Mouse (Mus musculus) embryo, embryonic 11 days (tissue): ENCODE data around the gene Aqp11.

Source experiments
- DNase-seq: peaks from one replicate; pipeline ENCODE4 v3.0.0-alpha.2; 2015

Aqp11 gene

DNA sequence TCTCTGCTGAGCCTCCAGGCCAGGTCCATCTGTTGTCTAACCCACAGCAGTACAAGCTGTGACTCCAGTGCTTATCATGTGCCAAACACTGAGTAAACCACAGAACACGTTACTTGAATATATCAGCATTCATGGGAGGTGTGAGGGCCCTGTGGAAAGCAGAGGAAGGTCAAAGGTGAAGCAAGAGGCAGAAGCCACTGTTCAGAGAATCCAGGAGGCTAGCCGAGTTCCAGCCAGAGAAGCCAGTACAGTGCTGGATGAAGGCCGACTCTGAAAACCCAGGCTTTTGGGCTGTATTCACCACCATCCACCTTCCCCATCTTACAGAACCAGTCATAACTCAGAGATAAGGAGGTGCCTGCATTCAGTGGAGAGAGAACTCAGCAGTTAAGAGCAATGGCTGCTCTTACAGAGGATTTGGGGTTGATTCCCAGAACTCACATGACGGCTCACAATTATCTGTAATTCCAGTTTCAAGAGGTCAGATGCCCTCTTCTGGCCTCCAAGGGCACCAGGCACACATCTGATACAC lies 9.2 kb upstream of the Aqp11 start:
- DNase-seq = no peak

DNA sequence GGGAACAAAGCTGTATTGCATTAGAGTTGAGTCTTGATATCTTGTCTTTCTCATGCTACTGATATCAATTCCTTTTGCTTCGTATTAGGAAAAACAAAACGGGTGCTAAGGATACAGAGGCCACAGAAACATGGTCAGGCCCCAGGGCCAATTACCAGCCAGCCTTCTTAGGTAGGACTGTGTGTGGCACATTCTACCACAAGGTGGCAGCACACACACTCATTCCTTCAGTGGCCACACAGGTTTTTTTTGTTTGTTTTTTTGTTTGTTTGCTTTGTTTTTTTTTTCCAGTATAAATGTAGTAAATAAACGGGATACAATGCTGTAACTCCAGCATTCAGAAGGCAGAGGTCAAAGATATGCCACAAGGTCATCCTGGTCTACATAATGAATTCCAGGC lies 7.2 kb upstream of the Aqp11 start:
- DNase-seq = peak; percentile 79

DNA sequence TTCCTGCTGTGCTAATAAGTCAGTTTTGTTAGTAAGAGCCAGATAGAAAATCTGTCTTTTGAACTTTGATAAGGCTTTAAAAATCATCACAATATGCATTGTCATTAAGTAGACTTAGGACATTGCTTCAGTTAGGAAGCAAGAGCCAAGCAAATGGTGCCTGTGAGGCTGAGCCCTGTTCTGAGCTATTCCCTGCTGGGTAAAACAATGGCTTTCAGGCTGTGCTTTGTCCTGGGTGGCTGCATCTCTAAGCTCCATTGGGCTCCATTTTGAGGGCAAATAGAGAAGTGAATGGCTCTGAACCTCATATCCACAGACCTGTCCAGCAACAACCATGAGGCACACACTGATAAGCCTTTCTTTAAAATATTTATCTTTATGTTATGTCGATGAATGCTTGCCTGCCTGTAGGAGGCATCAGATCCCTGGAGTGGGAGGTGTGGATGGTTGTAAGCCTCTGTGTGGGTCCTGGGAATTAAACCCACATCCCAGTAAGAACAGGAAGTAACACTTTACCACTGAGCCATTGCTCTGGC lies 3.7 kb upstream of the Aqp11 start:
- no peak for DNase-seq

DNA sequence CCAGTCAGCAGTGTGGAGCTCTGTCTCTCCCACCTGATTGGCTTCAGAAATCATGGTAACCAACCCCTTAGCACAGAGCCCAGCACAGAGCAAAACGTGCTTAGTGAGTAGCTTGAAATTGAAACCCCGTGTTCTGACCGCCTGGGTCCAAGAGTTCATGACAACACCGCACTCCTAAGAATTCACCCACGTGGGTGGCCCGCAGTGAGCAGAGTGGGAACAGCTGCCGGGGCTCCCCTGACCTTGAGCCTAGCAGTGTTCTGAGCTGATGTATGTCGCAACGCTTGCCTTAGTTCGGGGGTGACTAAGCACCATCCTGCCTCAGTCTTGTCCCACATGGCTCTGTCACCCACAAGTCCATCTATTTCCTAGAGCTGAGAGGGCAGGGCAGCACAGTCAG lies 2.9 kb upstream of the Aqp11 start:
- DNase-seq = peak; percentile 36

DNA sequence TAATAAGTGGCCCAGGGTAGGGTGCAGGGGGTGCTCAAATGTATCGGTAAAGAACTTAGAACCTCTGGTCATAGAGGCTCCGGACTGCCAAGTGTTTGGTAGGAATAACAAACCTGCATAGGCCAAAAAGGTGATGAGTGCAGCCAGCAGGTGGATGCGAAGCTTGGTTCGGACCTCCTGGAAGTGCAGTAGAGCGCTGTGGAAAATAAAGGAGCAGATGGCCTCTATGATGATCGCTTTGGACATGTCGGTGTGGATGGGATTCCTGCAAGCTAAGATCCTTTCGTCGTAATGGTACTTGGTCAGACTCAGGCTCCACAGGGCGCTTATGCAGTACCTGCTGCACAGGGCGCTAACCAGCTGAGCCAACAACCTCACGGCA lies 842 bp downstream of the Aqp11 start:
- no peak for DNase-seq

DNA sequence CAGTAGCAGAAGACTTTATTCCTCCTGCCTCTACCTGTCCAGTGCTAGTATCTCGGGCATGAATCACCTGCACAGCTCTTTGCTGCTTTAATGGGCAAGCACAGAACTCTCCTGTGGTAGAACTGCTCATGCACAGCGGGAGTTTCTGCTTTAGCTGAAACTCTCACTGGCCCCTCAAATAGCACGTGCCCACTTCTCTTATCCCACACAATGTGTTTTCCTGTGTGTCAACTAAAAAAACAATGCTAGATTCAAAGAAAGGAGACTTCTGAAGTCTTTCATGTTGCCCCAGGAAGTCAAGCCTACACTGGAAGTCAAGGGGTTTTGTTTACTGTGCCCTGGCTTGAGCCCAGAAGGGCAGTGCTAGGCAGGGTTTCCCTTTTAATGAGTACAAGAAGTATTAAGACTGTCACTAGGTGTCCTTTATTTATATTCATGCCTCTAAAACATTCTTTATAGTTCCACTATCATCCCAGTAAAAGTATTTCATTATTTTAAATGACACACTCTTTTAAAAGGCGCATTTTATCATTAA lies 2.1 kb downstream of the Aqp11 start:
- no peak for DNase-seq

DNA sequence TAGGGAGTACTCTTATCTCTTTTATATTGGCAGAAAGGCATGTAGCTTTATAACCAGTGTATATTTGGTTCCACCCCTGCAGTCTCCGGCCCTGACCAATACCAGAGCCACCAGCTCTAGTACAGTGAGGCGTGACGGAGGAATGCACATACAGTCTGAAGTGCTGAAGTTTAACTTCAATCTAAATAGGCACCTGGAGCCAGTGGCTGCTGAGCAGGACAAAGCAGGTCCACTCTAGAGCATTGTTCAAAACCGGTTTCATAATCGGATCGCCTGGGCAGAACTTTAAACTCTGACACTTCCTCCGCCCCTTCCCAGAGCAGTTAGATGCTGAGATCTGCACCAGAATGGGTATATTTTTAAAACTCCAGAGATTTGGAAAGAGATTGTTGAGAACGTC lies 3.1 kb downstream of the Aqp11 start:
- DNase-seq = no peak

DNA sequence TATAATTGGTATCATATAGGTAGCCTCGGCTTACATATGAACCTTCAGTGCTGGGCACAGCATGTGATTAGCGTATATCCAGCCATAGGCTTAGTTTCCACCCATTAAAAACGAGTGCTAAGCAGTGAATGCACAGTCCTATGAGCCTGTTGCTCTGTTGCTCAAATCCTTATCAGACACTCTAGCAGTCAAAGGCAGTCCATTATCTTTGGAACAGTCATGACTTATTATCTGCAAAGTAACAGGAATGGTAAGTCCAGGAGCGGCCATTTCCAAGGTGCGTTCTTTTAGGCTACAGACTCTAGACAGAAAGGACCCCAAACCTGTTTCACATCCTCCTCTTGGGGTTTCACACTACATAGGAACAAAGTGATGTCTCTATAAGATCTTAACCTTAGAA lies 4.5 kb downstream of the Aqp11 start:
- no peak for DNase-seq

DNA sequence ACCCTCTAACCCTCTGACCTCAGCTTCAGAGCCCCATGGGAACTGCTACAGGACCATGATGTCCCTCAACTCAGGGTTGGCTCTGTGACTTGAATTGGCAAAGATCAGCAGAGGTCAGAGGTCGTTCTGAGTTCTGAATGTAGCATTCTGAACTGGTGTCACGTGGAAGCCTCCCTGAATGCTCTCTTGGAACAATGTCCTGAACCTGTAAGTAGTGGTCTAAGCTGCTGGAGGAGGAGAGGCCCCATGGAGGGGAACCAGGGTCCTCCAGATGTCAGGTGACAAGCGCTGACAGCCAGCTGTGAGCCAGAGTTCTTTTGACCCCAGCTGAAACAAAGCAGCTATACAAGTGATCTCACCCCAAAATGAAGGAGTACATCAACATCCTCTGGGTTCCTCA lies 7.7 kb downstream of the Aqp11 start:
- DNase-seq = peak; percentile 34

DNA sequence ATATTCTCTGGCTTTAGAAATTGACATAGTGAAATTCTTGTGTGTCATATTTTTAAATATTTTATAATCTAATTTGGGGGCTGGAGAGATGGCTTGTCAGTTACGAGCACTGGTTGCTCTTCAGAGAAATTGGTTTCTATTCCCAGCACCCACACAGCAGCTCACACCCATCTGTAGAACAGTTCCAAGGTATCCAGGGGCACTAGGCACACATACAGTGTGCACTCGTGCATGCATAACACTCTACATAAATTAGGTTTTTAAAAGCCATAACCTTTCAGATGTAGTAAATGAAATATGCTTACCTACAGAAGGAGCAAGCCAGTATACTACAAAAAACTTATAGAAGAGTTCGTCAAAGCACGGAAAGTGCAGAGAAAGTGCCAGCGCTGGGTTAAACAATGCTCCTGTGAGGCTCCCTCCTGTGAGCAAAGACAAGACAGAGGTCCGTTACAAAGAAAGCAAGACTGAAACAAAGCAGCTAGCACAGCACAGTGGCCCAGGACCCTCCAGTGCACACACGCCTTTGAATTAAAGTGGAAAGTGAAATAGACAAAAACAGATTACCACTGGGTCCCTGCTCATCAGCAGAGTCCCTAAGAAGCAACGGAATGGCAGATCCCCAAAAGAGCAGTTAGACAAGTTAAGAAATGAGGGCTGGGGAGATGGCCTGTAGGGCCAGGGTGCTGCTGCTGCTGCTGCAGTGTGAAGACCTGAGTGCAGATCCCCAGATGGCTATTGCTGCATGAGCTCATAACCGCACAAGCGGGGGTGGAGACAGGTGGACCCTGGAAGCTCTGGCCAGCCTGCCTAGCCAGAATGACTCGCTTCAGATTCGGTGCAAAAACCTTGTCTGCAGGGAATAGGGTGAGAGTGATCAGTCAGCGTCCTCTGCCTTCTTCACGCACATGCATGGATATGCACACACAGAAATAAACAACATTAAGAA lies 9.1 kb downstream of the Aqp11 start:
- peak; percentile 14 for DNase-seq

DNA sequence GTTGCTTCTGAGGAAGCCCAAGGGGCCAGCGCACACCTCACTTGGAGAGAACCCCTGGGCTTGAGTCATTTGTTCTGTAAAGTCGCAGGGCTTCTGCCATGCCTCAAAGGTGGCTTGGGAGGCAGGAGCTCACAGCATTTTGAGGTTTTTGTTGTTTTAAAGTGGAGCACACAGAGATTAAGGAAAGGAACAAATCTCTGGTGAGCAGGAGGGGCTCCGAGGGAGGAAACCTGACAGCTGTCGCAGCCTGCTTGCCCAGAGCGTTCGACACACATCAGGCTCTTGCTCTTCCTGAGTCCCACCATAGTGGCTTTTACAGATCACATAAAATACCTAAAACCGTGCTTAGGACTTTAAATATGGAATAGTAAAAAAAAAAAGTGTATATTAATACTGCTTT lies 11.3 kb downstream of the Aqp11 start:
- DNase-seq = no peak

DNA sequence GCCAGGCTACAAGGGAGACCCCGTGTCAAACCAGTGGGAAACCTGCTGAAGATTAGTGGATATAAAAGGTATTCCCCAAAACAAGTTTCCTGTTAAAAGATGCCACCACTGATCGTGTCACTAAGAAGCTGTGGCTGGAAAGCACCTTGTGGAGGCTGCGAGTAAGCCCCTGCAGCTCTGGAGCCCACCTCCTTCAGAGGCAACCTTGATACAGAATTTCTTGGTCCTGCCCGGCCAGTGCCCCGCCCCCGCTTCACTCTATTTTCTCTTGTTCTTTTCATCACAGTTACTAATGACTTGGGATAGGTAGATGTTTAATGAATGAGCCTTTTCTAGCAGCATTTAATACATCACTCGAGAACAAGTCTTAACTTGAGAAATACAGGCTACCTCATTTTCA lies 12.0 kb downstream of the Aqp11 start:
- DNase-seq = no peak

DNA sequence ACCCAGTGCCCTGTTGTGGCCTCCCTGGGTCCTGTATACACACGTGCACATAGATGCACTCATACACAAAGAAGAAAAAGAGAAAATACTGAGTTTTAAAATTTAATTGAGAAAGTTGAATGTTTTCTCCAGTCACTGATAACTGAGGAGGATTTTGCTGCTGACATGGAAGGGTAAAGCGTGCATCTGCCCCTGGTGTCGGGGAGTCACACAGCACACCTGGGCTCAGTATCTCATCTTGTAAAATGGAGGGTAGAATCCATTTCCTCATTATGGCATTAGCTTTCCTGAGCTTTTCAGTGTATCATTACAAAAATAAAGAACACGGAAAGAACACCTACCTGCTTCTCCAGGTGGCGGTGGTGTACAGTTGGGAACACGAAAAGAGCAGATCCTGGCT lies 12.7 kb downstream of the Aqp11 start:
- no peak for DNase-seq

DNA sequence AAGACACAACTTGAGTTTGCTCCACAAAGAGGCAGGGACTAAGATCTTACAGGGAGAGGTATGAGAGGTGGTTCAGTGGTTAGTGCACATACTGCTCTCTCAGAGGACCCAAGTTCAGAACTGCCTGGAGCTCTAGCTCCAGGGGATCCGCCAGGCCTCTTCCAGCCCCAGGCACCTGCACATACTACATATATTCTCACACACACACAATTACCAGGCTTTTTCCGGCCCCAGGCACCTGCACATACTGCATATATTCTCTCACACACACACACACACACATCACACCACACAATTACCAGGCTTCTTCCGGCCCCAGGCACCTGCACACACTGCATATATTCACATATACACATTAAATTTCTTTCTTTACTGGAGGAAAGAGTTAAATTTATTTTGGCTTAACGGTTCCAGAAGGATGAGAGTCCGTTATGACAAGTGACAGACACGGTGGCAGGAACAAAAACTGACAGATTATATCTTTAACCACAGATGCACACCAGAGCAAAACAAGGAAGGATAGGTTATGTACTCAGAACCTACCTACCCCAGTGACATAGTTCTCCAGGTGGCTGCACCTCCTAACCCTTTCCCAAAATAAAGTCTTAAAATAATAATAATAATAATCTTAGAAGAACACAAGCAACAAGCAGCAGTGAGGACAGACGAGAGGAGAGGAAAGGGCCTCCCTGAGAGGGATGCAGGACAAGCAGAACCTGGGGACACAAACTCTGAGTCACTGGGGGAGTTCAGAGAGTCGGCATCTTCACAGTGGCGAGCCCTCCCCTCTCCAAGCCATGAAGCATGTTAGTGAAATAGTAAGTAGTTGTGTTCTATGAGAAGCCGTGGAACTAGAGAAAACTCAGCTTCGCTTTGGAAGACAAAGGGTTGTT lies 14.2 kb downstream of the Aqp11 start:
- DNase-seq = no peak

DNA sequence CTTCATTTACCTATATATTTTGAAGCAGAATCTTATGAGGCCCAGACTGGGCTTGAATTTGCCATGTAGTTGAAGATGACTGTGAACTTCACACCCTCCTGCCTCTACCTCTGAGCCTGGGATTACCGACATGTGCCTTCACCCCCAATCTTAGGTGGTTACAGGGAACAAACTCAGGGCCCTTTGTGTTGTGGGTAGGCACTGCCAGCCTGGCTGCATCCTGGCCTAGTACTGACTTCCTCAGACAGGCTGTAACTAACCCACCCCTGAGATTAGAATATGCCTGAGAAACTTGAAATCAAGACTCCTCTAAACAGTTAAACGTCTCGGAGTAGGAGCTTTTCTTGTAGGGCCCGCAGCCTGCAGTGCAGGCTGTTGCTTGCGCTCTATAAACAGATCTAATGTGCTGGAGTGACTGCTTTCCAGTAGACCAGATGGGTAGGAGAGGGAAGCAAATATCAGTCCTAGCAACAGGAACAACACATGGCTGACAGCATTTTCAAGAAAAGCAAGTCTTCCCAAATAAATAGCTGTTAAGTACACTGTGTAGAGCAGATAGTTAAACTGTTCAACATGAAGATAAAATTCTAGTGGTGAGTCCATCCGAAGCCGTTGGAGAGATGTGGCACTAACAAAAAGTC lies 15.7 kb downstream of the Aqp11 start:
- no peak for DNase-seq

DNA sequence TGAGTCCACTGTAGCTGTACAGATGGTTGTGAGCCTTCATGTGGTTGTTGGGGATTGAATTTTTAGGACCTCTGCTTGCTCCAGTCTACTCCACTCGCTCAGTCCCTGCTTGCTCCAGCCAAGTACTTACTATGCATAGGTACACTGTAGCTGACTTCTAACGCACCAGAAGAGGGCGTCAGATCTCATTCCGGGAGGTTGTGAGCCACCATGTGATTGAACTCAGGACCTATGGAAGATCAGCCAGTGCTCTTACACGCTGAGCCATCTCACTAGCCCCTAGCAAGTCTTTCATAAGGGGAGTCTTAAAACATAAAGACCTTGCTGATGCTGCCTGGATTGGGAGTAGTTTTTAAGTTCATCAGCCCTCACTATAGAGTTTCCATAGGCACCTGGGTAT lies 18.0 kb downstream of the Aqp11 start:
- no peak for DNase-seq

DNA sequence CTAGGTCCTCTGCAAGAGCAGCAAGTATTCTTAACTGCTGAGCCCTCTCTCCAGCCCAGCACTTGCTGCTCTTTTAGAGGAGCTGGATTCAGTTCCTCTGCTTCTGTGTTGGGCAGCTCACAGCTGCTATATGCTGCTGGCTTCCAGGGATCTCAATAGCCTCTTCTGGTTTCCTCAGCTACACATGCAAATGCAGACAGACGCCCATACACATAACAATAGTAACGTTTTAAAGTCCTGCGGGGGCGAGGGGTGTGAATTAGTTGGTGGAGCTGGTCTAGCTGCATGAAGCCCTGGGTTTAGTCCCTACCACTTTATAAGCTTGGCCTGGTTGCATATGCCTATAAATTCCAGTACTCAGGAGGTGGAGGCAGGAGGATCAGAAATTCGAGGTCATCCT lies 19.0 kb downstream of the Aqp11 start:
- DNase-seq = no peak

DNA sequence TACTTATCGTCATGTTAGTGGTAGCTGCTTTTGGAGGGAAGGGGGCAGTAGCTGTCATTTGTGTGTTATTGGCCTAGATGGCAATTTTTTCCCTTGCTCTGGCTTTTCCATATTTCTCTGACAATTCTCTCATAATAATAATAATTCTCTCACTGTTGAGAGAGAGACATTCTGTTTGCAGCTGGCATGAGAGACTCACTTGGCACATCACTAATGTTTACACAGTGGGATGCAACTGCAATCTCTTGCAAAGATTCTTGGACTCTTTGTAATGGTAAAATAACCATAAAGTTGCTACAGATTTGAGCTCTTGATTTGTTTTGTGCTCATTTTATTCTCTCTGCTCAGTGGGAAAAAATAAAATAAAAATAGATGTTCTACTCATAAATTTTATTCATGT lies 20.8 kb downstream of the Aqp11 start:
- DNase-seq = no peak

DNA sequence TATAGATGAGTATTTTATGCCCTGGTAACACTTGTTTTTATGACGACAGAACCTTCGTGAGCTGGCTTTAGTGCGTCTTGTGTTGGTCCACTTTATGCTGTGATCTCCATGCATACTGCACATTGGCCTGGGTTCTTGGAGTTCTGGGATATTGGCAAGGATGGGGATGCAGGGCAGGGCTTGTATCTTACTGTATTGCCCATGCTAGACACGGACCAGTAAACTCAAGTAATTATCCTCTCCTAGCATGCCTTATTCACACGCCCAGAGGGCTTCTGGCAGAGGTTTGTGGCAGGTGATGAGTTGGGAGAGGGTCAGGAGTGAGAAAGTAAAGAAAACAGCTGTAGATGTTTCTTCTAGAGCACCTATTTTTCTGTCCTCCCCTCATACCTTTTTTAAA lies 23.4 kb downstream of the Aqp11 start:
- no peak for DNase-seq

DNA sequence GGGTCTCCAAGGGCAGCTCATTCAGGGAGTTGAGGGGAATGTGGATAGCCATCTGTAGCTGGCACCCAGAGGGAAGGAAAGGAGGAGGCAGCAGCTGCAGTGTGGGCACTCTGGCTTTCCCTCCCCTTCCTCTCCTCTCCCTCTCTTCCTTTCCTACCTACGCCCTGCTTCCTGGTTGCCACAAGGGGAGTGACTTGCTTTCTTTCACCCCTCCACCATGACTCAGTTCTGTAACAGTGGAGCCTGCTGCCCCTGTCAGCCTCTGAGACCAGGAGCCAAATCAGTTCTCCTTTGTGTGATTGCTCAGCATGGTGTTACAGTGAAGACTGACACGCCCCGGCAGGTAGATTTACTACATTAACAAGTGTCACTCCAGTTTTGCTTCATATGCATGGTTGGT lies 28.9 kb downstream of the Aqp11 start:
- DNase-seq = no peak

DNA sequence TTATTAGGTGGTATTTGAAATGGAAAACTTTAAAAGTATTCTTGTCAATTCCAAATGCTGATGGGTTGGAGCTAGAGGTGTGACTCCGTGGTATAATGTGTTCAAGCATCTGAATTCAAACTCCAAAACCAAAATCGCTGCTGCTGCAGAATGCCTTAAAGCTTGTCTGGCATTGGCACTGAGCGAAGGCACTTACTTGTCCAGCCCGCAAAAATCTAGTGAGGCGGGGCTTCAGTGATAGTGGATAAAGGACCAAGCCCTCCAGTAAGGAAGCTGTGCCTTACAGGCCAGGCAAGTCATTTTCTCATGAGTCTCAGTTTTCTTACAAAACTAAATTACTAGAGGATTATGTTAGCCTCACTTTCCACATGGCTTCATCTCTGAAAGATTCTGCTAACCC lies 30.3 kb downstream of the Aqp11 start:
- DNase-seq = no peak

DNA sequence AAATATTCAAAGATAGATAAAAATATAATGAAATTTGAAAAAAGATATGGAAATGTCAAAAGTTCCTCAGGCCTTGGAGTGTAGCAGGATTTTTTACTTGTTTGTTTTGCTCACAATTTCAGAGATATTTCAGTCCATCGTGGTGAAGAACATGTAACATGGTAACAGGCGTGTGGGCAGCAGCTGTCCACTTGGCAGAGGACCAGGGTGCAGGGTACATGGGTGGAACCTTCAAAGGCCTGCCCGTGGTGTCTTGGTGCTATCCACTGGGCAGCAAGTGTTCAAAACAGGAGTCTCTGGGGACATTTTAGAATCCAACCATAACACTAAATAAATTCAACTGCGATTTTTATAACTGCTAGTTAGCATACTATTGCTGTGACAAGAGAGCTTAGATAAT lies 31.0 kb downstream of the Aqp11 start:
- DNase-seq = no peak

DNA sequence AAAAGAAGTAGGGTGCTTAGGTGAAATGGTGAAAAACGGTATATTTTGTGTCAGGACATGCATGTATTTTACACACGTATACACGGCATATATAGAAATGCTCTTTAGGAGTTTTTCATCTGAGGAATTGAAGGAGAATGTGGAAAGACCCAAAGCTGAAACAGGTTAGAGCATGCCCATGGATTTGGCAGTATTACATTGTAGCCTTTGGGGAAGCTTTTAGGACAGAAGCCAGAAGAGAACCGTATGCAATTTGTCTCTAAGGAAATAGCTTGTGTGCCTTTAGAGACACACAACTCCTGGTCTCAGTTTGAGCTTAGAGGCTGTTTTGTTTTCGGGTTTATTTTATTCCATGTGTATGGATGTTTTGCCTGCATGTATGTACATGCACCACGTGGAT lies 37.0 kb downstream of the Aqp11 start:
- DNase-seq = no peak
